In the genomic region with DNA sequence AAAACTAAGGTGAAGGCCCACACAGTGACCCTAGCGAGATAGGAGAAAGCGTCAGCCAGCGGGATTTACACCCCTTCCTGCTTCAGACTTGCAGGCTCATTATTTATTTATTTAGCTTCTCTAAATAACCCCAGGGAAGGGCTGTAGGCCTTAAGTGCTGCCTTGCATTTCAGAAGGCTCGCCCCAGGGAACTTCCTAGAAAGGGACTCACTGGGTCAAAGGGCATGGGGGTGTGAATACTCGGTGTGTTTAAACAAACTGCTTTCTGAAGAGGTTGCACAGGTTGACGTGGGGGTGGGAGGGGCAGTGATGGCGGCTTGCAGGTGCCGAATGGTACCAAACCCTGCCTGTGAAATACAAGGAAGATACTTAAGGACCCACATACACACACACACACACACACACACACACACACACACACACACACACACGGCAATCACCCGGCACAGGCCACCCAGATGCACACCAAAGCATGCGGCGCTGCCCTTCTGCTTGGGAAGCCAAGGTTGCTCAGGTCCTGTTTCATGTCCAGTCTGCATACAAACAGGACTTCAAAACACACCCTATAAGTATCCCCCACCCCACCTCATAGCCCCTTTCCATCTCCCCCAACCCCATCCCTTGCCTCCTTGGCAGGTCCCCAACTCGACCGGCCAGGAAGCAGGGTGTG, we compare ENCODE assay signal across 10 mouse cellular contexts. TPM values are rescaled to one million over a fixed set of nuclear protein-coding genes. Genes with fewer than 3 reads are reported as not detected.
DNase-seq lines count a peak whose midpoint lies in the region; ATAC-seq and TF ChIP-seq lines count a peak whose summit lies in the region.
"Had no signal": no experiment of that assay in that cellular context is flagged by ENCODE, and none has a peak within 500 bp of the region (broad histone marks: within the 10 kb centered on the region; RNA-seq: fewer than 3 reads in every experiment).

No protein-coding gene starts in this region.

- no peak overlapping the region for H3K4me3 ChIP-seq in liver, adult 2 months (ENCODE audit: insufficient read depth, low read depth, low read length)
- H3K4me3 ChIP-seq in limb, embryonic 10.5 days = peak overlapping the region; percentile 4; the same call in 1 of the 2 replicates
- no peak overlapping the region for H3K4me3 ChIP-seq in neural tube, embryonic 13.5 days
- no peak overlapping the region for H3K4me3 ChIP-seq in cerebellum, adult 2 months (replicated peaks; ENCODE audit: insufficient read depth, low read depth, low read length)
- H3K4me3 ChIP-seq: heart, adult 2 months had no signal

- no peaks in the 10 kb centered on the region for H3K79me2 ChIP-seq in liver, adult 2 months (ENCODE audit: control insufficient read depth, insufficient read depth, low read length)

- ATAC-seq in neural tube, embryonic 13.5 days (ENCODE audit: low read depth) = no peak

- TF ChIP-seq CTCF in liver, adult 2 months (IDR thresholded peaks at IDR 0.05; ENCODE audit: low read depth, low read length) = no peak
- no peak for TF ChIP-seq CTCF in brain, embryonic 14.5 days (IDR thresholded peaks at IDR 0.05; ENCODE audit: borderline replicate concordance, extremely low read depth, insufficient read depth, insufficient read length)
- TF ChIP-seq CTCF in cerebellum, adult 2 months (IDR thresholded peaks at IDR 0.05; ENCODE audit: borderline replicate concordance, insufficient read depth, low read depth, low read length) = no peak

- H3K9me3 ChIP-seq in limb, embryonic 10.5 days (replicated peaks) = no peaks in the 10 kb centered on the region
- H3K9me3 ChIP-seq in neural tube, embryonic 13.5 days = no peaks in the 10 kb centered on the region
- H3K9me3 ChIP-seq: kidney, embryonic 15.5 days had no signal

- peaks cover 24% of the 10 kb centered on the region for H3K4me1 ChIP-seq in liver, adult 2 months (ENCODE audit: control insufficient read depth, insufficient read depth, low read length)
- H3K4me1 ChIP-seq in limb, embryonic 10.5 days = peaks cover 59% of the 10 kb centered on the region
- H3K4me1 ChIP-seq in neural tube, embryonic 13.5 days (replicated peaks) = peaks cover 30% of the 10 kb centered on the region
- peaks cover 3% of the 10 kb centered on the region; the same call in 1 of the 2 replicates for H3K4me1 ChIP-seq in cerebellum, adult 2 months (ENCODE audit: control insufficient read depth, insufficient read depth, low read length)

- no peak for TF ChIP-seq POLR2A in liver, adult 2 months (IDR thresholded peaks at IDR 0.05; ENCODE audit: extremely low read depth, insufficient read depth, low read length)
- no peak for TF ChIP-seq POLR2A in brain, embryonic 14.5 days (IDR thresholded peaks at IDR 0.05; ENCODE audit: borderline replicate concordance, extremely low read depth, insufficient read depth, insufficient read length, poor library complexity, severe bottlenecking)
- no peak for TF ChIP-seq POLR2A in cerebellum, adult 2 months (IDR thresholded peaks at IDR 0.05; ENCODE audit: borderline replicate concordance, insufficient read depth, low read length)

- H3K4me2 ChIP-seq in neural tube, embryonic 13.5 days = no peak overlapping the region

- peak; percentile 79 for DNase-seq in liver, adult 2 months (ENCODE audit: extremely low read depth, low read depth, low spot score)
- DNase-seq in liver = no peak
- peak; percentile 32 for DNase-seq in brain, embryonic 14.5 days (ENCODE audit: low read depth)
- DNase-seq in limb, embryonic 10.5 days (ENCODE audit: low spot score) = peak; percentile 46
- no peak for DNase-seq in right cerebral cortex, adult 18-20 months
- DNase-seq in cerebellum, adult 2 months = no peak
- no peak for DNase-seq in layer of hippocampus, adult 11-12 months (ENCODE audit: low spot score)
- DNase-seq: heart, adult 2 months had no signal

- H3K27ac ChIP-seq in liver, adult 2 months (replicated peaks; ENCODE audit: insufficient read depth, low read depth, low read length) = peak overlapping the region; percentile 80
- peak overlapping the region; percentile 95 for H3K27ac ChIP-seq in limb, embryonic 10.5 days
- H3K27ac ChIP-seq in neural tube, embryonic 13.5 days (replicated peaks) = no peak overlapping the region
- H3K27ac ChIP-seq in cerebellum, adult 2 months (ENCODE audit: insufficient read depth, low read length) = no peak overlapping the region

- no peaks in the 10 kb centered on the region for H3K27me3 ChIP-seq in liver, adult 2 months (ENCODE audit: control insufficient read depth, insufficient read depth, low read length)
- no peaks in the 10 kb centered on the region for H3K27me3 ChIP-seq in limb, embryonic 10.5 days (ENCODE audit: low read depth, poor library complexity, severe bottlenecking)
- no peaks in the 10 kb centered on the region for H3K27me3 ChIP-seq in neural tube, embryonic 13.5 days
- no peaks in the 10 kb centered on the region for H3K27me3 ChIP-seq in cerebellum, adult 2 months (ENCODE audit: control insufficient read depth, insufficient read depth, low read length)

- no peak overlapping the region for H3K9ac ChIP-seq in liver, adult 2 months (ENCODE audit: low read depth, low read length)
- peak overlapping the region; percentile 9; the same call in 1 of the 2 replicates for H3K9ac ChIP-seq in neural tube, embryonic 13.5 days

- H3K36me3 ChIP-seq in liver, adult 2 months (ENCODE audit: control insufficient read depth, insufficient read depth, low read length) = no peaks in the 10 kb centered on the region
- H3K36me3 ChIP-seq in limb, embryonic 10.5 days = no peaks in the 10 kb centered on the region
- no peaks in the 10 kb centered on the region for H3K36me3 ChIP-seq in neural tube, embryonic 13.5 days
- H3K36me3 ChIP-seq: kidney, embryonic 15.5 days had no signal

- 40% methylated on average over 14 of the region's 14 CpGs for WGBS in liver, adult 2 months
- WGBS in limb, embryonic 10.5 days = 20% methylated on average over 14 of the region's 14 CpGs
- 38% methylated on average over 14 of the region's 14 CpGs for WGBS in neural tube, embryonic 13.5 days
- WGBS in cerebellum, adult 2 months = 87% methylated on average over 14 of the region's 14 CpGs

RNA-seq across cellular contexts. Expression of a gene that starts 38.7 kb away (rescaled TPM):
- total RNA-seq in liver, adult 2 months (2014; rRNA removed) = 7.6 and 8.9 TPM in 2 replicates
- polyA plus RNA-seq in liver, adult 2 months (2012; rRNA removed) = 4.0 and 8.8 TPM in 2 replicates
- polyA plus RNA-seq in brain, embryonic 14.5 days (2012; rRNA removed) = 6.1 and 6.4 TPM in 2 replicates
- polyA plus RNA-seq in limb, embryonic 10.5 days (2016; fragmentation: Nextera tagmentation; extraction: Ambion mirVana) = 6.4 and 6.7 TPM in 2 replicates
- polyA plus RNA-seq in neural tube, embryonic 13.5 days (2015; fragmentation: Nextera tagmentation; extraction: Ambion mirVana) = 3.7 and 4.2 TPM in 2 replicates
- polyA plus RNA-seq in cerebellum, adult 2 months (2012; rRNA removed) = 5.5 and 5.9 TPM in 2 replicates

RNA-seq across cellular contexts. Expression of a gene that starts 51.6 kb away (rescaled TPM):
- total RNA-seq in liver, adult 2 months (2014; rRNA removed) = 82.7 and 93.8 TPM in 2 replicates
- polyA plus RNA-seq in liver, adult 2 months (2012; rRNA removed) = 136 and 143 TPM in 2 replicates
- polyA plus RNA-seq in brain, embryonic 14.5 days (2012; rRNA removed) = 698 and 767 TPM in 2 replicates
- polyA plus RNA-seq in limb, embryonic 10.5 days (2016; fragmentation: Nextera tagmentation; extraction: Ambion mirVana) = 234 and 286 TPM in 2 replicates
- 467 and 490 TPM in 2 replicates for polyA plus RNA-seq in neural tube, embryonic 13.5 days (2015; fragmentation: Nextera tagmentation; extraction: Ambion mirVana)
- 447 and 479 TPM in 2 replicates for polyA plus RNA-seq in cerebellum, adult 2 months (2012; rRNA removed)

Comparison
In these comparisons a context has a peak if more than half of its experiments do, and no peak if none do; other contexts are left out.
1. DNase-seq: peak in liver, adult 2 months (single experiment), brain, embryonic 14.5 days (single experiment) and limb, embryonic 10.5 days (single experiment); none in liver (single experiment), right cerebral cortex, adult 18-20 months (single experiment), cerebellum, adult 2 months (0 of 2) and layer of hippocampus, adult 11-12 months (single experiment).
2. H3K27ac ChIP-seq: peak in liver, adult 2 months (single experiment) and limb, embryonic 10.5 days (single experiment); none in neural tube, embryonic 13.5 days (single experiment) and cerebellum, adult 2 months (single experiment).